Mouse (Mus musculus) central nervous system, embryonic 11.5 days (tissue): ENCODE results near the gene Hnmt. TPM values are rescaled to one million over a fixed set of nuclear protein-coding genes. Genes with fewer than 3 reads are reported as not detected.

Source experiments
- polyA plus RNA-seq: library from polyadenylated mRNA; depleted of rRNA; stranded (reverse); fragments of >200 nt; gene quantifications from 2 replicates; pipeline ENCODE4 v1.2.3, GENCODE M21; 2012; rRNA removed

Hnmt gene
- polyA plus RNA-seq: 0.56 and 0.75 TPM in 2 replicates

GRCm38 (mm10) chr2:24049344-24049990, at the start of gene Hnmt:
TSS of gene Hnmt (minus strand) at chr2:24049394.

GRCm38 (mm10) chr2:24096495-24096894, 47.3 kb upstream of the Hnmt start, which contains the start of gene Tbpl2:
TSS of gene Tbpl2 (minus strand) at chr2:24096595.

Other genes starting within 250 kb of the Hnmt start
- not detected in 2 replicates for gene Tbpl2, start 47.2 kb upstream of the Hnmt start, polyA plus RNA-seq
- not detected in 2 replicates for gene Il1f8, start 103.8 kb upstream of the Hnmt start, polyA plus RNA-seq
- gene Il1f9, start 137.1 kb upstream of the Hnmt start, polyA plus RNA-seq: not detected in 2 replicates
- gene Il1f6, start 166.0 kb upstream of the Hnmt start, polyA plus RNA-seq: not detected in 2 replicates
- gene Il1f5, start 227.6 kb upstream of the Hnmt start, polyA plus RNA-seq: not detected in 2 replicates
- gene Il1f10, start 241.8 kb upstream of the Hnmt start, polyA plus RNA-seq: not detected in 2 replicates